Mouse (Mus musculus): ENCODE measurements around the gene Spag17.

The Spag17 gene

GRCm38 (mm10) chr3:99885187-99885811, at the start of gene Spag17:
Gene Spag17 (plus strand): TSS chr3:99885406.
- DNase-seq = peak; percentile 44 to 50

- DNase-seq = no peak
Observed at GRCm38 (mm10) chr3:99842333-99842732, 42.9 kb upstream of the Spag17 start.

- DNase-seq = no peak
Observed at GRCm38 (mm10) chr3:99842808-99843207, 42.4 kb upstream of the Spag17 start.

- no peak for DNase-seq
Observed at GRCm38 (mm10) chr3:99843233-99843632, 42.0 kb upstream of the Spag17 start.

GRCm38 (mm10) chr3:99850926-99851325, 34.3 kb upstream of the Spag17 start:
- DNase-seq = peak in 1 of 2 experiments; percentile 1

GRCm38 (mm10) chr3:99854595-99854994, 30.6 kb upstream of the Spag17 start:
- no peak for DNase-seq

- DNase-seq = peak; percentile 27 to 28
Observed at GRCm38 (mm10) chr3:99858922-99859321, 26.3 kb upstream of the Spag17 start.

GRCm38 (mm10) chr3:99864706-99865105, 20.5 kb upstream of the Spag17 start:
- DNase-seq = no peak

- no peak for DNase-seq
Observed at GRCm38 (mm10) chr3:99875137-99875536, 10.1 kb upstream of the Spag17 start.

- DNase-seq = no peak
Observed at GRCm38 (mm10) chr3:99881498-99881897, 3.7 kb upstream of the Spag17 start.

GRCm38 (mm10) chr3:99883988-99884564, 1.1 kb upstream of the Spag17 start:
- no peak for DNase-seq

- DNase-seq = peak; percentile 53 to 58
Observed at GRCm38 (mm10) chr3:99894741-99895140, 9.5 kb downstream of the Spag17 start.

- peak in 1 of 2 experiments; percentile 35 for DNase-seq
Observed at GRCm38 (mm10) chr3:99913809-99914439, 28.7 kb downstream of the Spag17 start.

GRCm38 (mm10) chr3:99922944-99923343, 37.7 kb downstream of the Spag17 start:
- no peak for DNase-seq

- DNase-seq = no peak
Observed at GRCm38 (mm10) chr3:99930920-99931620, 45.9 kb downstream of the Spag17 start.

GRCm38 (mm10) chr3:99936159-99936558, 51.0 kb downstream of the Spag17 start:
- DNase-seq = peak; percentile 53 to 58

- peak; percentile 79 to 85 for DNase-seq
Observed at GRCm38 (mm10) chr3:99938611-99939286, 53.5 kb downstream of the Spag17 start.

- no peak for DNase-seq
Observed at GRCm38 (mm10) chr3:99945171-99945570, 60.0 kb downstream of the Spag17 start.

GRCm38 (mm10) chr3:99954039-99954602, 68.9 kb downstream of the Spag17 start:
- DNase-seq = no peak

GRCm38 (mm10) chr3:99956517-99956916, 71.3 kb downstream of the Spag17 start:
- no peak for DNase-seq

- no peak for DNase-seq
Observed at GRCm38 (mm10) chr3:99959805-99960485, 74.7 kb downstream of the Spag17 start.

- no peak for DNase-seq
Observed at GRCm38 (mm10) chr3:99964345-99964744, 79.1 kb downstream of the Spag17 start.
